Mouse (Mus musculus) midbrain, embryonic 13.5 days (tissue): ENCODE results near the gene Ptprcap. TPM values are rescaled to one million over a fixed set of nuclear protein-coding genes. Genes with fewer than 3 reads are reported as not detected.

ENCODE experiments used
- ATAC-seq: fragments of 200-750 bp; cut with Nextera tagmentation; 2 replicates; pipeline ENCODE4 v1.8.0; 2017; ENCODE audit warnings: mild to moderate bottlenecking, moderate TSS enrichment, moderate library complexity
- H3K27ac ChIP-seq: fragments of 300-500 bp; sonication (generic); 2 replicates; pipeline ENCODE4 v1.5.1; 2015; ENCODE audit warnings: inconsistent platforms, mild to moderate bottlenecking, moderate library complexity
- H3K27me3 ChIP-seq: fragments of 300-500 bp; sonication (generic); 2 replicates; pipeline ENCODE4 v1.6.1; 2015; ENCODE audit warnings: mild to moderate bottlenecking, inconsistent platforms
- H3K36me3 ChIP-seq: fragments of 300-500 bp; sonication (generic); 2 replicates; pipeline ENCODE4 v1.6.1; 2015; ENCODE audit warnings: mild to moderate bottlenecking, inconsistent platforms
- H3K4me1 ChIP-seq: fragments of 300-500 bp; sonication (generic); replicated peaks from 2 replicates; pipeline ENCODE4 v1.6.1; 2015; ENCODE audit warnings: inconsistent platforms
- H3K4me2 ChIP-seq: fragments of 300-500 bp; sonication (generic); replicated peaks from 2 replicates; pipeline ENCODE4 v1.6.1; 2015; ENCODE audit warnings: moderate library complexity, mild to moderate bottlenecking, inconsistent platforms
- H3K4me3 ChIP-seq: fragments of 300-500 bp; sonication (generic); replicated peaks from 2 replicates; pipeline ENCODE4 v1.5.1; 2015; ENCODE audit warnings: mild to moderate bottlenecking, inconsistent platforms
- H3K9ac ChIP-seq: fragments of 300-500 bp; sonication (generic); replicated peaks from 2 replicates; pipeline ENCODE4 v1.6.1; 2015; ENCODE audit warnings: mild to moderate bottlenecking, inconsistent platforms
- H3K9me3 ChIP-seq: fragments of 300-500 bp; sonication (generic); 2 replicates; pipeline ENCODE4 v1.6.1; 2016; ENCODE audit warnings: mild to moderate bottlenecking, inconsistent platforms
- WGBS: fragments of 180-500 bp; shearing (Covaris S2); methylation state at CpG from one replicate; pipeline ENCODE4 v1.1.7; 2015; 5-methylcytosine and 5-hydroxymethylcytosine counted together
- polyA plus RNA-seq: library from polyadenylated mRNA; unstranded; fragments of >200 nt; fragmentation: Nextera tagmentation; extraction: Ambion mirVana; gene quantifications from 2 replicates; pipeline ENCODE4 v1.2.1, GENCODE M21; 2015

Ptprcap gene
- polyA plus RNA-seq, 1 experiment from 2014 or later = 0.50 TPM

GRCm38 (mm10) chr19:4163543-4163887 lies 10.1 kb downstream of the Ptprcap start:
- Histone ChIP-seq H3K9me3 (no peaks in the 10 kb centered on the region), H3K4me3 (peak overlapping the region; percentile 68), H3K27ac (peak overlapping the region; percentile 86), H3K4me1 (peaks cover 20% of the 10 kb centered on the region), H3K9ac (peak overlapping the region; percentile 62), H3K36me3 (peaks cover 28% of the 10 kb centered on the region), H3K4me2 (peak overlapping the region; percentile 93), H3K27me3 (no peaks in the 10 kb centered on the region)
- peak; percentile 58 for ATAC-seq
- WGBS = 35% methylated on average over 4 of the region's 4 CpGs

DNA sequence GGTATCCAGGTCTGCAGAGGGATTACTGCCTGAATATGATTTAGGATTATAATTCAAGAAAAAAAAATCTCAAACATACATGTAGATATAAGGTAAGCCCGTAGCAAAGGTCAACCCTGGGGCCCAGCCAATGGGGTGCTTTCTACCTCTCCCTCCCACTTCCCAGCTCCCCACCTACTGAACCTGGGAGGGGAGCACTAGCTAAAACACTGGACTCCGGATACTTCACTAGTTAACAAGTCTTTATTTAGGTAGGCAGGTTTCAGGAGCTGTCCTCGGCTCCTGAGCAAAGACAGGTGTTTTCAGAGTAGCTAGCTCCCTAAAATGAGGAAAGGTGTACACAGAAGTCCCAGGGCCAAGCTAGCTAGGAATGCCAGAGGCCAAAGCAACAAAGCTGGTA lies 10.7 kb downstream of the Ptprcap start:
- ATAC-seq = no peak
- 0 out of 2 replicates have a peak overlapping the region, but pooled peaks have one; percentile 2 for H3K27ac ChIP-seq

DNA sequence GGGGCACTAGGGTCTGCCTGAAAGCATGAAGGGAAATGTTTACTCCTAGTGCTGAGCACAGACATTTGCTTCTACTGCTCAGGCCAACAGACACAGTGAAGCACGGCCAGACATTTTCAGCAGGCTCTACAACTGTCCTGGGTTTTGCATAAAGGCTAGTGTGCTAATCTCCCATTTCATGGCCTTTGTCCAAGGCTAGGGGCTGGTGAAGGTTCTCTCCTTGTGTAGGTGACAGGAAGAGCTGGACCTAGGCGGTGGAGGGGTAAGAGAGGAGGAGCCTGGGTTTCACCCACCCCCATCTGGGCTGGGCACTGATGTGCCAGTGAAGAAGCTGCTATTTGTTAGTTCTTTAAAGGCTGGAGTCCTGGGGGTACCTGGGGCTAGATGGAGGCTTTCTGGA lies 11.3 kb downstream of the Ptprcap start:
- Histone ChIP-seq H3K27ac (no peak overlapping the region), H3K9ac (no peak overlapping the region), H3K27me3 (no peaks in the 10 kb centered on the region), H3K9me3 (no peaks in the 10 kb centered on the region), H3K4me1 (peaks cover 22% of the 10 kb centered on the region), H3K4me2 (no peak overlapping the region), H3K4me3 (no peak overlapping the region), H3K36me3 (peaks cover 16% of the 10 kb centered on the region)
- no peak for ATAC-seq
- WGBS = 83% methylated on average over 2 of the region's 2 CpGs

More for the DNA sequence above, 10.7 kb downstream of the Ptprcap start:
- Histone ChIP-seq H3K9me3 (no peaks in the 10 kb centered on the region), H3K36me3 (peaks cover 22% of the 10 kb centered on the region), H3K27me3 (no peaks in the 10 kb centered on the region), H3K4me2 (no peak overlapping the region), H3K4me3 (no peak overlapping the region; the same call in 1 of the 2 replicates), H3K9ac (no peak overlapping the region), H3K4me1 (peaks cover 20% of the 10 kb centered on the region)
- 83% methylated on average over 3 of the region's 3 CpGs for WGBS

- peaks cover 24% of the 10 kb centered on the region for H3K4me1 ChIP-seq
- no peak overlapping the region for H3K9ac ChIP-seq
- H3K4me3 ChIP-seq = no peak overlapping the region
- no peak overlapping the region for H3K27ac ChIP-seq
- no peaks in the 10 kb centered on the region for H3K36me3 ChIP-seq
- ATAC-seq = no peak
- no peak overlapping the region for H3K4me2 ChIP-seq
- no peaks in the 10 kb centered on the region for H3K9me3 ChIP-seq
- whole genome bisulfite sequencing = 85% methylated on average over 9 of the region's 9 CpGs
- H3K27me3 ChIP-seq = no peaks in the 10 kb centered on the region
Observed at GRCm38 (mm10) chr19:4166678-4167476, 13.5 kb downstream of the Ptprcap start.

DNA sequence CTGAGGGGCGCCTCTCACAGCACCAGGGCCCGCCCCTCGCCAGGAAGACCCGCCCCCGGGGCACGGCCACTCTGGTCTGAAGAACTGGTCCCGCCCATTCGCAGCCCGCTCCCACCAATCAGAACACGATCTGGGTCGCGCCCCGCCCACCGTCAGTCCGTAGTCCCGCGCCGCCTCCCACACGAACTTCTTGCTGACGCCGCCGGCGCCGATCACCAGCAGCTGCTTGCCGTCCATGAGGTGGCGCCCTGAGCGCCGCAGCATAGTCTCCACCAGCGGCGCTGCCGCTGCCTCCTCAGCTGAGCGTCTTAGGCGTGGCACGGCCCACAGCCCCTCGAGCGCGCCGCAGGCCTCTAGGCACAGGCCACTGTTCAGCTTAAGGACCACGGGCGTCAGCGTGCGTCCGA lies 16.0 kb downstream of the Ptprcap start:
- no peaks in the 10 kb centered on the region for H3K27me3 ChIP-seq
- H3K36me3 ChIP-seq = no peaks in the 10 kb centered on the region
- no peaks in the 10 kb centered on the region for H3K9me3 ChIP-seq
- H3K4me3 ChIP-seq = peak overlapping the region; percentile 42
- H3K9ac ChIP-seq = peak overlapping the region; percentile 77
- 1% methylated on average over 42 of the region's 43 CpGs for WGBS
- peak overlapping the region; percentile 70 for H3K4me2 ChIP-seq
- peak overlapping the region; percentile 90 for H3K27ac ChIP-seq
- peaks cover 9% of the 10 kb centered on the region for H3K4me1 ChIP-seq
- ATAC-seq = peak; percentile 97

DNA sequence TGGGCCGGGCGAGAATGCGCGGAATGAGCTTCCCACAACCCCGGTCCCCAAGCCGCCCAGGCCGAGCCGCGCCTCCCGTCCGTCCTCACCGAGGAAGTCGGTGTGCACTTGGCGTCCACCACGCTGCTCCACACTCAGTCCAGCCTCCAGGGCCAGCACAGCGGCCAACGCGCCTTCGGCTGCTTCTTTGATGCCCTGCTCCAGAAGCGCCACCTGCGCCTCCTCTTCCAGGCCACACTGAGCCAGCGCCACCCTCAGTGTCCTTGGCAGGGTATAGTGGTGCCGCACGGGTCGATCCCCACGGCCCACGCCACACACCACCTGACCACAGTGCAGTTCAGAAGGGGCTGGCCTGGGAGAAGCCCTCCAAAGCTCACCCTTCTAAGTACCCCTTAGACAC lies 16.4 kb downstream of the Ptprcap start:
- peak overlapping the region; percentile 77 for H3K9ac ChIP-seq
- H3K27ac ChIP-seq = peak overlapping the region; percentile 90
- H3K4me1 ChIP-seq = peaks cover 9% of the 10 kb centered on the region
- H3K9me3 ChIP-seq = no peaks in the 10 kb centered on the region
- H3K36me3 ChIP-seq = no peaks in the 10 kb centered on the region
- no peaks in the 10 kb centered on the region for H3K27me3 ChIP-seq
- H3K4me3 ChIP-seq = peak overlapping the region; percentile 42
- ATAC-seq = peak; percentile 79
- 6% methylated on average over 27 of the region's 27 CpGs for WGBS
- H3K4me2 ChIP-seq = peak overlapping the region; percentile 70

DNA sequence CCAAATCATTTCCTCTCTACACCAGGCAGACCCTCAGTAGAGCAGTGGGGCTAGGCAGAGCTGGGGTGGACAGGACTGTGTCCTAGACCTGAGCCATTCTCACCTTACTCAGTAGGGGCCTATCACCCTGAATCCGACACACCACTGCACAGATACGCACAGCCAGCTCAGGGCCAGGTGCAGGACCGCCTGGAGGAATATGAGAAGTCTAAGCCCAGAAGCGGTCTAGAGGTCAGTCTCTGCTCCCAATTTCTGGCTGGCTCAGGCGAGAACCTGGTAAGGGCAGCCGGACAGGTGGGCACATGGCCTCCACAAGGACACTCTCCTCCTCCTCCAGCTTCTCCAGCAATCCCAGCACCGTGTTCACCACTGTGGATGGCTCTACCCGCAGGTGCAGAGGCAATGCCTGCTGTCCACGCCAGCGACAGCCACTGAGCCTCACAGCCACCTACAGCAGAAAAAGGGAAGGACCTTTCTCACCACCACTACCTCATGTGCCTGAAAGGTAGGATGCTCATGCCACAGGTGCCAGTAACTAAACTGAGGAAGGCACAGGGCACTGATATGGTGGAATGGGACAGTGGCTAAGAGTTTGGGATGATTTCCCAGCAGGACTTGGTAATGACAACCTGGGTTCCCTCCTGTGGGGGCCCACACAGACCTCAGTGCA lies 17.5 kb downstream of the Ptprcap start:
- peaks cover 19% of the 10 kb centered on the region for H3K4me1 ChIP-seq
- H3K4me3 ChIP-seq = no peak overlapping the region
- no peaks in the 10 kb centered on the region for H3K27me3 ChIP-seq
- WGBS = 91% methylated on average over 10 of the region's 10 CpGs
- H3K36me3 ChIP-seq = no peaks in the 10 kb centered on the region
- H3K9ac ChIP-seq = no peak overlapping the region
- H3K4me2 ChIP-seq = no peak overlapping the region
- no peaks in the 10 kb centered on the region for H3K9me3 ChIP-seq
- H3K27ac ChIP-seq = no peak overlapping the region
- ATAC-seq = no peak

- Histone ChIP-seq H3K27me3 (no peaks in the 10 kb centered on the region), H3K4me3 (no peak overlapping the region), H3K9ac (peak overlapping the region; percentile 43), H3K4me1 (peaks cover 19% of the 10 kb centered on the region), H3K9me3 (no peaks in the 10 kb centered on the region), H3K36me3 (no peaks in the 10 kb centered on the region), H3K27ac (no peak overlapping the region), H3K4me2 (no peak overlapping the region)
- WGBS = 77% methylated on average over 13 of the region's 13 CpGs
- ATAC-seq = no peak
Observed at GRCm38 (mm10) chr19:4171393-4172290, 18.2 kb downstream of the Ptprcap start.

DNA sequence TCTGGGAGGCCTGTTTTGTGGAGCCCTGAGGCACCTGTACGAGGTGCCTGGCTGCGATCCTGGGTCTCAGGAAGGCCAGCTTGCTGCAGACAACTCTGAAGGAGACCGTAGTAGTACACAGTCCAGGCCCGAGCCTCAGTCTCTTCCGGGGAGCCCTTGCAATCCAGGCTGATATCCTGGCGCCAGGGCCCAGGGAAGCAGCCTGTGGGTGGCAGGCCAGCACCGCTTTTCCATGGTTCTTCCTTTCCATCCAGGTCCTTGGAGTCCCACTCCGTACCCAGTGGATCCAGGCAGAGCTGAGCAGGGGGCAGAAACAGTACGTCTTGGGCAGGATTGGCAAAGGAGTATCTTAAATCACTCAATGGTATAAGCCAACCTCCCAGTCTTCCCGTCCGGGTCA lies 19.5 kb downstream of the Ptprcap start:
- Histone ChIP-seq H3K9me3 (no peaks in the 10 kb centered on the region), H3K27ac (no peak overlapping the region), H3K9ac (no peak overlapping the region), H3K27me3 (0 out of 2 replicates have a peak, but pooled peaks cover 3% of the 10 kb centered on the region), H3K4me1 (peaks cover 19% of the 10 kb centered on the region), H3K4me2 (no peak overlapping the region), H3K4me3 (no peak overlapping the region), H3K36me3 (no peaks in the 10 kb centered on the region)
- no peak for ATAC-seq
- 61% methylated on average over 11 of the region's 11 CpGs for WGBS

GRCm38 (mm10) chr19:4175368-4175947 lies 22.1 kb downstream of the Ptprcap start, which contains the start of gene Carns1:
Gene Carns1, minus strand, starts transcription at chr19:4175479.
- Histone ChIP-seq H3K4me3 (no peak within 1 kb of the TSS), H3K9ac (peak within 1 kb of the TSS; percentile 24), H3K4me2 (peak within 1 kb of the TSS; percentile 40), H3K4me1 (peaks cover 10% of the 10 kb centered on the region), H3K36me3 (no peaks in the 10 kb centered on the region), H3K27ac (no peak within 1 kb of the TSS), H3K9me3 (no peaks in the 10 kb centered on the region), H3K27me3 (0 out of 2 replicates have a peak, but pooled peaks cover 3% of the 10 kb centered on the region)
- peak; percentile 75 for ATAC-seq
- WGBS = 2% methylated on average over 11 of the region's 11 CpGs

- no peaks in the 10 kb centered on the region for H3K36me3 ChIP-seq
- WGBS = 92% methylated on average over 7 of the region's 7 CpGs
- H3K9me3 ChIP-seq = no peaks in the 10 kb centered on the region
- H3K4me3 ChIP-seq = no peak overlapping the region
- H3K9ac ChIP-seq = no peak overlapping the region
- H3K27ac ChIP-seq = no peak overlapping the region
- 0 out of 2 replicates have a peak, but pooled peaks cover 3% of the 10 kb centered on the region for H3K27me3 ChIP-seq
- no peak overlapping the region for H3K4me2 ChIP-seq
- no peak for ATAC-seq
- H3K4me1 ChIP-seq = peaks cover 14% of the 10 kb centered on the region
Observed at GRCm38 (mm10) chr19:4180411-4180810, 27.0 kb downstream of the Ptprcap start.
